Mouse (Mus musculus) fibroblast of lung, adult 2 months (primary cell): ENCODE measurements around the gene Defb25.

Experiments used
- DNase-seq: peaks from one replicate; pipeline ENCODE4 v3.0.0-alpha.2; 2011; ENCODE audit warnings: low read depth

Gene Defb25

DNA sequence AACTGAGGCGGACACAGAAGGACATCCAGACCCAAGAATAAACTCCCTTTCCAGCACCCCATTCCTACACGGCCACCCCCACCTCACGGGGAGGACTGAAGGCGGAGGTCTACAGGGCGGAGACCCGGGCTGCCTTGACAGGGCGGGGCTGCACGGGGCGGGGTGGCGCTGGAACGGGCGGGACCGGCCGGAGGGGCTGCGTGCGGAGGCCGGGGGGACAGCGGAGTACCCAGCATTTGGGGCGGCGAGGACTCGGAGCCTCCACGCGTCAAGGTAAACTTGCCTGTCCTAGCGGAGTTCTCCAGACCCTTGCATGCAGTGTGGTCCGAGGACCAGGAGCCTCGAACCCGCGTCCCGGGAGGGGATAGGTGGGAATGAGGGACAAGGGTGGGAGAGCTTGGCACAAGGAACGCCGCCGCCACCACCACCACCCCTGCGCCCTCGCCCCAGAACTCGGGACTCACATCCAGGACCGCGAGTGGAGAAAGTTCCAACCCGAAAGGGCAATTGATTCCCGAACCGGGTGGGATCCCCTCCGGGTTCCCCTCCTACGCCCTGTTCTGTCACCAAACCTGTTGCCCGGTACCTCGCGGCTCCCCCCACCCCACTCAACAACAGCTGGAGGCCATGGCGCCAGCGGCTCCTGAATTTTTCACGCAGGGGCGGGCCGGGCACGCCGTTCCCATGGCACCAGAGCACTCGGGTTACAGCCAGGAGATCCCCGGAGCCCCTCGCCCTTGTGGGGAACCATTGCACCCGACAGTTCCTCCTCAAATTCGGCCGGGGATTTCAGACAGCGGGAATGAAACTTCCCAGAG is 4.1 kb upstream of the Defb25 start, which contains the start of gene Rem1:
Rem1 (plus strand) TSS at position 178 of the 818 bp plus-strand sequence.
- DNase-seq, result no peak

DNA sequence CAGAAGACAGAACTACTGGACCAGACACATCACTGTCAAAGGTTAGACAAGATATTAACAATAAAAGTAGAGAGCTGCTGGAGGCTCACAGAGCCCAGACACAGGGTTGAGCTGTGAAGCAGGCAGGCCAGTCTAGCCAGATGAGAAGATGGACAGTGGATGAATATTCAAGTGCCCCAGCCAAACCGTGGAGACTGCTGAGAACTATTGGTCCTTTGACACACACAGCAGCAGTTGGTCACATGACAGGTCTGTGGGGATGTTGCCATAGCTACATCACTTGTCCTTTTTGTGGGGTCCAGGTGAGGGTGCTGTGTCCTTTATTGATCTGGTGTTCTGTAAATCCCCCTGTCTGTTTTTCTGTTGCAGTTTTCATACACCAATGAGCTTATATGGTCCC is 2.4 kb upstream of the Defb25 start:
- DNase-seq, result no peak

DNA sequence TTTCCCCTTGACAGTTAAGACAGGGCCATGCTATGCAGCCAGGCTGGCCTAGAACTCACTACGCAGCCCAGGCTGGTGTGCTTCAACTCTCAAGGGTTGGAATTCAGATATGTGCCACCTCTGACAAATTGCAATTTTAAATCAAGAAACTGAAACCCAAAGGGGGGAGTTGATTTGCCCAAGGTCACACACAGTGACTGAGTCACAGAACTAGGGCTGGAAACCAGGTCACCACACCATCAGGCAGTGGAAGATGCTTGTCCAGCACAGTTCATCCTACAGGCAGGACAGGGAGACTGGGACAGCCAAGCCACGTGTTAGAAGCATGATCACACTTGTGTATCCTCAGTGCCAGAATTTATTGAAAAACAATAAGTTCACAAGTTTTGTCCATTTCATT is 1.7 kb upstream of the Defb25 start:
- no peak for DNase-seq

DNA sequence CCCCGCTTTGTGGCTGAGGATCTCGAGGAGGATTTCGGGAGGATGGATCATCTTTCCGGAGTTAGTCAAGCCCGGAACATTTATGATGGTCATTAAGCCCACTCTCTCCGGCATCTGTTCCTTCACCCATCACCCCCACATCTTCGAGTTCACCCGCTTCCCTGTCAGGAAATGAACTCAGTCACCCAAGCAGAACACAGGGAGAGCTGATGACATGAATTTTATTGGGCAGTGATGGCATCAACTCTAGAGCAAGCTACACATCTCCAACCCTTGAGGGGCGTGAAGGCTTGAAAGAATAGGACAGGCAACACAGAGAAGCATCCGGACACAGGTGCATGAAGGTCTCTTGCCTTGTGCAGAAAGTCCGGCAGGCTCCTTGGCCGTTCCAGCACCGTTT is 702 bp downstream of the Defb25 start:
- DNase-seq, result no peak

DNA sequence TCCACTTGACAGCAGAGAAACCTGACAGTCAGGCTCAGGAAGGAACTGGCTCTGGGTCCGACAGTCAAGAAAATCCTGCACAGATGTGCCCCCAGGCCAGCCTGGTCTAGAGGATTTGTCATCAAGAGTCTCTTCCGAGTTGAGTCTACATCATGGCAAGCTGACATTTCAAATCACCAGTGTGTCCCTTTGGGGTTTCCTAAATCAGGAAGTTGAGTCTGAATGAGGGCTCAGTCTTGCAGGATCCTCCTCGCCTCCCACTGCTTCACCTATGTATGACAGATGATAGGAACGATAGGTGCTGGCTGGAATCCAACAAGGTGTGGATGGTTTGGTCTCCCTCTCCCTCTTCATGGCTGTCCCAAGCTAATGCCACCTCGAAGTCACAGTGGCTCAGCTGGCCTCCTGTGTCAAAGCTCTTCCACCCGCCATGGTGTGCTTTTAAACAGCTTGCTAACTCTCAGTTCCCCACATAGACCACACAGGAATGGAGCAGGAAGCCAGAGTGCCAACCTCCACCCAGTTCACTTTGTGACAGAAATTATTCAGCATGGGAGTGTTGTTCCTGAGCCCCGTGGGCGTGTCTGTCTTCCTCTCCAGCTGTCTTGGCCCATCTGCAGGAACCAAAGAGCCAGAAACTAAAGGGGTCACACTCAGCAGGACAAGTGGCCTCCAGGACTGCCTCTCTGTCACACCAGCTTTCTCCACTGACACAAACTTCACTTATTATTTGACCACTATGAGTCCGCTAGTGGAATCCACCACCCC is 2.3 kb downstream of the Defb25 start:
- no peak for DNase-seq

DNA sequence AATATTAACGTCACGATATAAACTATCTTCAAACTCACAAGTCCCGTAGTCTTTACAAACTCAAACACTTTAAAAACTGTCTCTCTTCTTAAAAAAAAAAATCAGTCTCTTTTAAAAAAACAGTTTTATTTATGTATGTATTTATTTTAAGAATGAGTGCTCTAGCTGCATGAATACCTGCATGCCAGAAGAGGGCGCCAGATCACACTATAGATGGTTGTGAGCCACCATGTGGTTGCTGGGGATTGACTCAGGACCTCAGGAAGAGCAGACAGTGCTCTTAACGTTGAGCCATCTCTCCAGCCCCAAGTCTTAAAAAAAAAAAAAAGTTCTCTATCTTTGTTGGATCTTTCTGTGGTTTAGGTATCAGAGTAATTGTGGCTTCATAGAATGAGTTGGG is 5.5 kb downstream of the Defb25 start:
- DNase-seq, result no peak

DNA sequence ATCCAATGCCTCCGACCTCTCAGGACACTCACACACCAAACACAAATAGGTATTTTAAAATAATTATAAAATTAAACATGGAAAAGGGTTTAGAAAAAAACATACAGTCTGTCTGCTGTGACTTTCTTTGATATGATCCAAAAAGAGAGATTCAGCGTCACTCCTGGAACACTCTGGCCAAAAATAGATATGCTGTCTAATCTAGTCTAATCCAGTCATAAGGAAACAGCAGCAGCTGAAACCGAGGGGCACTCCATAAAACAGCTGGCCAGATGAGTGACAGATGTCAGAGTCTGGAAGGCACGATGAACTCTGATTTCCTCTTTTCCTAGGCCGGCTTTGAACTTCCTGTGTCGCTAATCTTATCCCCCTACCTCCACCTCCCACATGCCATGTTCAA is 6.4 kb downstream of the Defb25 start:
- no peak for DNase-seq

DNA sequence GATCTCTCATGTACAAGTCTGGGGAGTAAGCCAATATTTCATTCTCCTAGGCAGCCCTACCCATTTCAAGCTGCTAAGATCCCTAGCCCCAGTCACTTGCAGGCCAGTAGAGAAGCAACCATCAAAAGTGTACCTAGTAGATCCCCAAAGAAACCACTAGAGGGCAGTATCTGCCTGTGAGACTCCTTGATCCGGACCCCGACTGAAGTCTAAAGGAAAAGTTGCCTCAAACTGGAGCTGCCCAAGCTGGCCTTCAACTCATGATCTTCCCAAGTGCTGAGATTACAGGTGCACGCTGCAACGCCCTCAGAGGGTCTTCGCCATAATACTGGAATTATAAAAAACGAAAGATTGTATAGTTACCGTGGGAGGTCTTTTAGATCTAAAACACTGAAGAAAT is 7.3 kb downstream of the Defb25 start:
- peak; percentile 49 for DNase-seq

DNA sequence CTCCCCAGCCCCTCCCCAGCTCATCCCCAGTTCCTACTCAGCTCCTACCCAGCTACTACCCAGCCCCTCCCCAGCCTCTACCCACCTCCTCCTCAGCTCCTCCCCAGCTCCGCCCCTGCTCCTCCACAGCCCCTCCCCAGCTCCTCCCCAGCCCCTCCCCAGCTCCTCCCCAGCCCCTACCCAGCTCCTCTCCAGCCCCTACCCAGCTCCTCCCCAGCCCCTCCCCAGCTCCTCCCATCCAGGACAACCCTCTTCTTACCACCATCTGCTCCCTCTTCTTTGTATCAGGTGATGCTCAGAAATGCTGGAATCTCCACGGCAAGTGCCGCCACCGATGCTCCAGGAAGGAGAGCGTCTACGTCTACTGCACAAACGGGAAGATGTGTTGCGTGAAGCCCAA is 10.7 kb downstream of the Defb25 start:
- no peak for DNase-seq

DNA sequence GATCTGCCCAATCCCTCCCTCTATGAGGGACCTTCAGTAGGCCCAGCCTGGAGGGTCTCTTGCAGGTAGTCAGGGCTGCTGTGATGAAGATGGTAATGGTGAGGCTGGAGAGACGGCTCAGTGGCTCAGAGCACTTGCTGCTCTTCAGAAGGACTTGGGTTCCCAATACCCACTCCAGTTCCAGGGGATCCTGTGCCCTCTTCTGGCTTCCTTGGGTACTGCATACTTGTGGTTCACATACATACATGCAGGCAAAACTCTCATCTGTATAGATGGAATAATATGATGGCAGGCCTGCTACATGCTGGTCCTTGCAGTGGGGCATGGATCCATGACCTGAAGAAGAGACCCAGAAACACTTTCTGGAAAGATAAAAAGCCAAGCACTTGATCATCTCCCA is 14.1 kb downstream of the Defb25 start:
- no peak for DNase-seq

DNA sequence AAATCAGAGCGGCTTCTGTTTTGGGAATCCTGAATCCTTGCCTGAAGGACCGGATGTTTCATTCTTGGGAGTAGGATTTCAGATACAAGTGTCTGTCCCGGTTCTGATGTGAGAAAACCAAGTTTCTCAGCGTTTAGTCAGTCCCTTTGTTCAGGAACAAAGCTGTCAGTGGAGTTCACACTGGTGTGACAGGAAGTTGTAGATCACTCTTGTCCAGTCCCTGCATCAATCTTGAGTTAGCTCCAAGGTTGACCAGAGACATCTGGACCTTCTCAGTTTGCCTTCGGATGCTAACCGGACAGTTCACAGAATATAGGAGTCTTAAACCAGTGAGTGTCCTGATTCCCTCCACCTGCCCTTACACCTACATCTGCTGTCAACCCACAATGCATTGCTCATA is 15.1 kb downstream of the Defb25 start:
- no peak for DNase-seq

DNA sequence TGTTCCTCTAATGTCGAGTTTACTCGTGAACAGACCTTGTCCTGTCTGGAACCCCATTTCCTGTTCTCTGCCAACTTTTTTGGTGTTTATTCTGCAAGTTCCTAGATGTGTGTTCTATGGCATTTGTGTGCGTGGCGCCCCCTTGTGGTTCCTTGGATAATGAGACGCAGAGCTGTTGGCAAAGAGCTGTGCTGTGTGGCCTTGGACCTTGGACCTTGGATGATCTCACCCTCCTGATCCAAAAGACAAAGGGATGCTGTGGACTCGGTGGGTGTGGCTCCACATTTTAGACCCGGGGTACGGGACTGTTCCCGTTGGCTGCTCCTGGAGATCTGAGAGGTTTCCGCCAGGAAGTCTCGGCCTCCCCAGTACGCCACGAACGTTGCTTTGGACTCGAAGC is 18.8 kb downstream of the Defb25 start, which contains the start of gene Defb36:
Defb36 (plus strand) TSS at position 271 of the 400 bp plus-strand sequence.
- DNase-seq, result no peak

DNA sequence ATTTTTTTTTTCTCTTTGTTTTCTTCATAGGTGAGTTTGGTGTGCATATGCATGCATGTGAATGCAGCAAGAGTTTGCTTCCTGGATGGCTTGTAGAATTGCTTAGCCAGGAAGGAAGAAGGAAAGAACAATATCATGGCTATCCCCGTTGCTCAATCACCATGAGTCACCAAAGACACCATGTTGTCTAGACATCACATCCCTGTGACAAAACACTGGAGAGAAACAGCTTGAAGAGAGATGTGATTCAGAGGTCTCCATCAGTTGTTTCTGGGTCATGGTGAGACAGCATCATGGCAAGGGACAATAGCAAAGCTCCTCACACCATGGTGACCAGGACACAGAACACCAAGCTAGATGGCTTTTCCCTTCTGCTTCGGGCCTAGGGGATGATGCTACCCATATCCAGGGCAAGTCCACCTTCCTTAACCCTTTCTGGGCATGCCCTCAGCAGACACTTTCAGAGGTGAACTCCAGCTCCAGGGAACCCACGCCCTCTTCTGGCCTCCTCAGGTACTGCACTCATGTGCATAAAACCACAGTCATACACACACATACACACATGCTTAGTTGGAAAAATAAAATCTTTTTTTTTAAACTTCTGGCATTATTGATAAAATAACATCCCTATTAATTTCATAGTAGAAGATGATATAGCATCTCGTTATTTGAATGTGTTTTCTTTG is 21.4 kb downstream of the Defb25 start:
- peak; percentile 17 for DNase-seq

DNA sequence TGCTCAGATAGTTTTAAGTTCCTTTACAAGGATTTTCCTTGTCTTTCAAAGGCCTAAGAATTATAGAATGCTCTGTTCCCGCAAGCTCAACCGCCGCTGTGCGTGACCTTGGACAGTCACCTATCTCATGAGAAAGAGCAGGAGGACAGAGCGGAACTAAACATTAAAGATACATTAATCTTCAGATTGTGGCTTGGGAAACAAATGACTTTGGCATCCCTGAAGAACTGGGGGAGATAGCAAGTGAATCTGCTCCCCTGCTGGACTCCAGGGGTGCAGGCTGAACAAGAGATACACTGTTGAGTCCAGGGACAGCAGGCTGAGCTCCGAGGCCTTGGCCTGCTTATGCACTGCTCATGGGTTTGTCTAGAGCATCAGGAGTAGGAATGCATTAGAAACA is 22.8 kb downstream of the Defb25 start:
- DNase-seq, result no peak

DNA sequence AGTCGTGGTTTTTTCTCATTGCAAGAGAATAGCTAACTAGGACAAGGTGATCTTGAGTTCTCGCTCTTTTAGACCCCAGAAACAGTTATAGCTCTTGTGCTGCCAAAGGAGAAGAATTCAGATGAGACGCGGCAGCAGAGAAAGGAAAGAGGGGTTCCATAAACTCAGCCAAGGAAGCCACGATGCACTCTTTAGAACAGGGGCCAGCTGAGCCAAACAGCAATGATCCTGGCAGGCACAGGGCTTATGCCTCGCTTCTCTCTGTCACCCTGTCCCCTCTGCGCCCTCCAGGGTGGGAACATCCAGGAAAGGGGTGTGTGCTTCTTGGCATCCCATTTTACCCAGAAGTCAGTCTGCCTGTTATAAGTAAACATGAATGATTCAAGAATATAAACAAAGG is 23.6 kb downstream of the Defb25 start, which contains the start of gene Defb45:
Defb45 (minus strand) TSS at position 101 of the 400 bp plus-strand sequence.
- DNase-seq, result no peak

DNA sequence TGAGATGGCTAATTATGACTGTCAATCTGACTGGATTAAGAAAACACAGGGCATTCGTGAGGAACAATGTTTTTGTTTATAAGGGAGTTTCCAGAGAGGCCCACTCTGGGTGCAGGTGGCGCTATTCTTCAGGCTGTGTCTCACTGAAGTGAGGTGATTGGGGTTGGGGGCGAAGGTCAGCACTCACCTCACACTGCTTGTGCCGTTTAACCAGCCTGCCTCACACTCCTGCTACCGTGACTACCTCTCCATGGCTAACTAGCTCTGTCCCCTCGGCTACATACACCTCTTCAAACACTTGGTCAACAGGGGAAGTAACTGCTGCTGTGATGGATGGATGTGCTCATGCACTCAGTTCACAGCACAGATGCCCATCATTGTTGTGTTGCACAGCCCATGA is 33.8 kb downstream of the Defb25 start:
- no peak for DNase-seq

DNA sequence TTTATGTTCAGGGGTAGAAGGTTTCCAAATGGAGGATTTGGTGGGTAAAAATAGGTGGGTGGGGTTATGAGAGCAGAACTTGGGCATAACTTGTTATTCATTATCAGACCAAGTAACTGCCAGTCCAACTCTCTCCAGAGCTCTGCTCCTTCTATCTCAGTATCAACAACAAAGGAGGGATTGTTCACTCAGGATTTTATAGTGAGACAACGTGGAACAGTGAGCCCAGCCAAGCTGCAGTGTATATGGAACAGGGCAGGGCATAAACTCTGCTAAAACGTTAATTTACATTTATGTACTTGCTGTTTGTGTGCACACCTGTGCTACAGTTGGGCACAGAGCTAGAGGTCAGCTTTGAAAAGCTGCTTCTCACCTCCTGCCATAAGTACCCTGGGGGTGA is 34.4 kb downstream of the Defb25 start:
- DNase-seq, result no peak

DNA sequence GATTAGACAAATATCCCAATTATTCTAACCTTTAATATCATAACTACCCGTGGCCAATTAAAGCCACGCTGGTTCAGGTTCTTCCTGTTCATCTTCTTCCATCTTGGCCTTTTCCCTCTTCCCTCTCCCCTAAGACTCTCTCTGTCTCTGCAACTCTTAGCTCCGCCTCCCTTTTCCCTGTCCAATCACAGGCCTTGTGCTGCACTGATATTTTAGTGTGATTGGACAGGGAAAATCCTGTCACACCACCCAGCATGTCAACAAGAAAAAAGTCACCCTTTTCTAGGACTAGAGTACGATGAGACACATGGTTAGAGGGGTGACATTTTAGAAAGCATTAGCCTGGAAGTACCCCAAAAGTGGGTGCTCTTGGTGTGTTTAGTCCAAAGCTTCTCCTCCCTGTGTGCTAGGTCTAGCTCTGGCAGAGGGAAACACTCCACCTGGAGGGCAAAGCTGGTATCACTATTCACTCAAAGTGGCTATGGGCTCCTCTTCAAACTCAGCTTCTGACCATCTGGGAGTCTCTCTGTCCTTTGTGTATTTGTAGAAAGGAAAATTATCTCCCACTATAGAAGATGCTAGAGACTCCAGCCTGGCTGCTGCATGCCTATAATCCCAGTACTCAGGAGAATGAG is 35.8 kb downstream of the Defb25 start:
- no peak for DNase-seq

DNA sequence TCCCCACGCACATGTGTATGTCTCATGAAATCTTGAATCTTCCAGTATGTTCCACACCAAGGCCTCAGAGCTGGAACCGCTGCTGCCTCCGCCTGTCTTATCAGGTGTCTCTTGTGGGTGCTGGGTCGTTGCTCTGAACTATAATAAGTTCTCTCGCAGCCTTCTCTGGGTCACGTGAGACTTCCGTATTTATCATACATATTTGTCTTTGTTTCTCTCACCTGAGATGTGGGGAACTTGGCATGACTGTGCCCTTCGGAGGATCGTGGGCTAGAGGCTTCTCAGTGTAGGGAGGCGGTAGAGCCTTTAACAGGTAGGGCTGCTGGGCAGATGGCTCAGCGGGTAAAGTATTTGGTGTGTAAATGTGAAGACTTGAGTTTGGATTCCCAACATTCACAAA is 42.2 kb downstream of the Defb25 start:
- no peak for DNase-seq

DNA sequence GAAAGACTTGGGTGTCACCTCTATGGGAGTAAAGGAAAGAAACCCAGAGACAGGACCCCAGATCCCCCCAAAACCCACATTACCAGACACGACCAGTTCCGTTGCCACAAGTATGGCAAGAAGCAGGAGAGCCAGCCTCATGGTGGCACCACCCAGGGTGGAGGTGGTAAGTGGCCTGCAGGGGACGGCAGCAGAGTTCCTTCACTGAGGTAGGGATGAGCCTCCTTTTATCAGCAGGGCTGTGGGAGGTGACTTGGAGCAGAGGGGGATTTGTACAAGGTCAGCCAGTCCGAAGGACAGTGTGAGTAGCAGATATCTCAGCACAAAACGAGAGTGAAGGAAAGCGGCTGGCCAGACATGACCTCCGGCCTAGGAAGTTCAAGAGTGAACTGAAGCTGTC is 42.7 kb downstream of the Defb25 start, which contains the start of gene Defb19:
Defb19 (minus strand) TSS at position 206 of the 400 bp plus-strand sequence.
- no peak for DNase-seq

DNA sequence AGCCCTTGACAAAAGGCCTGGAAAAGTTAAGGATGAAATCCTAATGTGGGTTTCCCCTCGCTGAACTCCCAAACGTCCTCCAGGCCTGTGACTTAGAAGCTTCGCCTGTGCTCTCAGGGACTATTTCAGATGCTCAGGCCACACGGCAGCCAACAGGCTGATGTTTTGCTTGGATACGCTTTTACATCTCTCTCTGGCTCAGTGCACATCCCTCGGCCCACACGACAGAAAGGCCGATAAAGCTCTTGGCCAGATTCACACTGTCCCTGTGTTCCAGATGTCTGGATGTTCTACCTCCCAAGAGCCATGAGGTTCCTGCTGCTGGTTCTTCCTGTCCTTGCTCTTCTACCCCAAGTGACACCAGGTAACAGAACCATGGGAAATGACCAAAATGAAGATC is 49.4 kb downstream of the Defb25 start:
- DNase-seq, result no peak
